Mouse (Mus musculus) E14TG2a.4 (cell line): ENCODE measurements around the gene Gpc1.

ENCODE experiments used
- CTCF ChIP-seq: conservative IDR thresholded peaks from 2 replicates; pipeline ENCODE4 v1.5.1; 2014; ENCODE audit warnings: low read length
- POU5F1 ChIP-seq: IDR thresholded peaks from 2 replicates; pipeline ENCODE4 v1.6.1; 2014; ENCODE audit warnings: low read length, borderline replicate concordance

- TF ChIP-seq CTCF (no peak), POU5F1 (no peak)
Observed at GRCm38 (mm10) chr1:92805836-92806235, 25.6 kb upstream of the Gpc1 start.
